Mouse (Mus musculus): ENCODE measurements at regions not wholly inside any gene's neighbourhood (a gene's known extent, or its start where the extent isn't known, plus 50 kb on each side); places are given as distances from the start of the nearest gene placed in this dataset.

- TF ChIP-seq POLR2A (IDR thresholded peaks at IDR 0.05; ENCODE audit: borderline replicate concordance, control insufficient read depth, low read depth, low read length) (no peak), CTCF (IDR thresholded peaks at IDR 0.05; ENCODE audit: control insufficient read depth, insufficient read depth, low read length) (no peak)
Measured at GRCm38 (mm10) chr4:152757191-152757590, 279.5 kb upstream of the Kcnab2 start.
